Mouse (Mus musculus) neural tube, embryonic 14.5 days (tissue): ENCODE measurements around the gene Ccdc88c. TPM values are rescaled to one million over a fixed set of nuclear protein-coding genes. Genes with fewer than 3 reads are reported as not detected.

Source experiments
- ATAC-seq: fragments of 200-750 bp; cut with Nextera tagmentation; 2 replicates; pipeline ENCODE4 v1.8.0; 2017; ENCODE audit warnings: low read depth, mild to moderate bottlenecking, moderate TSS enrichment, moderate library complexity
- H3K27ac ChIP-seq: fragments of 300-500 bp; sonication (generic); 2 replicates; pipeline ENCODE4 v1.5.1; 2014; ENCODE audit warnings: low read depth, mild to moderate bottlenecking, control low read depth, low read length, moderate library complexity, mixed read lengths
- H3K27me3 ChIP-seq: fragments of 300-500 bp; sonication (generic); 2 replicates; pipeline ENCODE4 v1.6.1; 2014; ENCODE audit warnings: low read length; ENCODE audit not compliant: control insufficient read depth, insufficient read depth
- H3K36me3 ChIP-seq: fragments of 300-500 bp; sonication (generic); 2 replicates; pipeline ENCODE4 v1.6.1; 2014; ENCODE audit warnings: low read length, mixed read lengths; ENCODE audit not compliant: control insufficient read depth, insufficient read depth
- H3K4me1 ChIP-seq: fragments of 300-500 bp; sonication (generic); 2 replicates; pipeline ENCODE4 v1.6.1; 2014; ENCODE audit warnings: low read length; ENCODE audit not compliant: control insufficient read depth, insufficient read depth
- H3K4me2 ChIP-seq: fragments of 300-500 bp; sonication (generic); 2 replicates; pipeline ENCODE4 v1.6.1; 2014; ENCODE audit warnings: mild to moderate bottlenecking, low read depth, low read length, control low read depth
- H3K4me3 ChIP-seq: fragments of 300-500 bp; sonication (generic); 2 replicates; pipeline ENCODE4 v1.5.1; 2014; ENCODE audit warnings: low read depth, low read length, control low read depth, mixed read lengths
- H3K9ac ChIP-seq: fragments of 300-500 bp; sonication (generic); replicated peaks from 2 replicates; pipeline ENCODE4 v1.6.1; 2014; ENCODE audit warnings: low read depth, mild to moderate bottlenecking, control low read depth, low read length, mixed read lengths
- H3K9me3 ChIP-seq: fragments of 300-500 bp; sonication (generic); 2 replicates; pipeline ENCODE4 v1.6.1; 2016; ENCODE audit warnings: low read length; ENCODE audit not compliant: control insufficient read depth
- WGBS: fragments of 180-500 bp; shearing (Covaris S2); extraction: QIAGEN DNeasy Blood & Tissue Kit; methylation state at CpG from one replicate; pipeline ENCODE4 v1.1.7; 2014; 5-methylcytosine and 5-hydroxymethylcytosine counted together
- polyA plus RNA-seq: library from polyadenylated mRNA; unstranded; fragments of >200 nt; fragmentation: Nextera tagmentation; extraction: Ambion mirVana; gene quantifications from 2 replicates; pipeline ENCODE4 v1.2.1, GENCODE M21; 2014

Gene Ccdc88c
- polyA plus RNA-seq, 1 experiment from 2014 or later, result 13.6 TPM

GRCm38 (mm10) chr12:100925644-100926619 lies 102.9 kb downstream of the Ccdc88c start:
- peak; percentile 64 for ATAC-seq
- Histone ChIP-seq H3K4me1 (no peaks in the 10 kb centered on the region), H3K36me3 (peaks cover 26% of the 10 kb centered on the region)

DNA sequence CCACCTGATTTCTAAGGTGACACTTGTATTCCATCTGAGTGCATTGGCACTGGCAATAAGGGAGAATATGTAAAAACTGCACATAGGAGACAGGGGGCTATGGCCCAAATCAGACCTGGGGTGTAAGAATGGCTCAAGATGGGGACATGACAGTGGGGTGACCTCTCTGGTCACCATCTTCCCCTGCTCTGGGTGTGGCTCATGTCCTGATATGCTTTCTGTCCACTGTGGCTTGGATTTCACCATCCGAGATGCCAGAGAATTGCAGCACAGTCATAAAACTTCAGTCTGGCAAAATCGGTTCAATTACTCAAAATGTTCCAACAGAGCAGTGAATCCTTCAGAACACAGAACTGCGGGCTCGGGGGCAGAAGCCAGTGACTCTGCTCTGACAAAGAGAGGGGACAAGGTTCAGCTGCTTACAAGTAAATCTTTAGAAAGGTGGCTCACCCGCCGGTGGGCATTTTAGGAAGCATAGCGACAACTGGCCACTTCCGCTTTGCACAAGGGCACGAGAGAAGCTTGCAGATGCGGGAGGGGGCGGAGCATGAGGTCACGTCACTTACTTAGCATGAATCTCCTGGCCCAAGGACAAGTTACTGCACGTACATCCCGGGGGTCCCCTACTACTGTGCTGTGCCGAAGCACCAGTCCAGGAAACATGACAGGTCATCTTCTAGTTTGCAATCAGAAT lies 104.1 kb downstream of the Ccdc88c start:
- peaks cover 24% of the 10 kb centered on the region for H3K36me3 ChIP-seq
- H3K27ac ChIP-seq, result no peak overlapping the region
- no peak overlapping the region for H3K4me3 ChIP-seq
- H3K9ac ChIP-seq, result no peak overlapping the region
- H3K9me3 ChIP-seq, result no peaks in the 10 kb centered on the region
- no peak for ATAC-seq
- H3K4me1 ChIP-seq, result no peaks in the 10 kb centered on the region
- no peak overlapping the region for H3K4me2 ChIP-seq
- WGBS, result 83% methylated on average over 15 of the region's 15 CpGs
- H3K27me3 ChIP-seq, result no peaks in the 10 kb centered on the region

More at GRCm38 (mm10) chr12:100925644-100926619, 102.9 kb downstream of the Ccdc88c start:
- no peaks in the 10 kb centered on the region for H3K27me3 ChIP-seq
- H3K4me3 ChIP-seq, result no peak overlapping the region
- WGBS, result 57% methylated on average over 14 of the region's 14 CpGs
- no peak overlapping the region for H3K4me2 ChIP-seq
- H3K9me3 ChIP-seq, result no peaks in the 10 kb centered on the region
- no peak overlapping the region for H3K27ac ChIP-seq
- H3K9ac ChIP-seq, result no peak overlapping the region

- peaks cover 11% of the 10 kb centered on the region; the same call in 1 of the 2 replicates for H3K36me3 ChIP-seq
- H3K27ac ChIP-seq, result no peak overlapping the region
- H3K27me3 ChIP-seq, result no peaks in the 10 kb centered on the region; the same call in 1 of the 2 replicates
- no peaks in the 10 kb centered on the region for H3K9me3 ChIP-seq
- 81% methylated on average over 12 of the region's 12 CpGs for WGBS
- no peak overlapping the region for H3K4me2 ChIP-seq
- H3K4me1 ChIP-seq, result no peaks in the 10 kb centered on the region
- H3K4me3 ChIP-seq, result no peak overlapping the region
- no peak overlapping the region for H3K9ac ChIP-seq
- no peak for ATAC-seq
These were observed 118.1 kb downstream of the Ccdc88c start for GRCm38 (mm10) chr12:100910731-100911130.

DNA sequence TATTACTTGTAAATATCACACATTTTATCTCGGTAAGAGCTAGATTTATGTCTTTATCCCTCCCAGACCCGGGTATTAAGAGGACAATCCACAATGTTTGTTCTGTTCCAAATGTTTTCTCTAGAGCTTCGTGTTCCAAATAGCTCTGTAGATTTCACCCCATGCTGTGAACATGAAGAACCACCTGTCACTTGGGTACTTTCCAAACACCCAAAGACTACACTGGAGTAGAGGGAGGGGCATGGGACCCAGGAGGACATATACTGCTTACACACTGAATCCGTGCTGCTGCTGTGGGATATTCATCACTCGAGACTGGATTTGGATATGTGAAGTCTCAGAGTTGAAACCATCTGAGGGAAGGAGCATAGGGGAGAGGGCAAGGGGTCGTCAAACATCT lies 119.1 kb downstream of the Ccdc88c start:
- Histone ChIP-seq H3K27me3 (no peaks in the 10 kb centered on the region; the same call in 1 of the 2 replicates), H3K4me3 (no peak overlapping the region), H3K4me1 (no peaks in the 10 kb centered on the region), H3K27ac (no peak overlapping the region), H3K4me2 (no peak overlapping the region), H3K9ac (no peak overlapping the region), H3K9me3 (no peaks in the 10 kb centered on the region), H3K36me3 (peaks cover 8% of the 10 kb centered on the region; the same call in 1 of the 2 replicates)
- ATAC-seq, result no peak
- WGBS, result 53% methylated on average over 6 of the region's 6 CpGs

GRCm38 (mm10) chr12:100908298-100909034 lies 120.4 kb downstream of the Ccdc88c start:
- Histone ChIP-seq H3K4me3 (peak overlapping the region; percentile 37), H3K9me3 (no peaks in the 10 kb centered on the region), H3K4me2 (peak overlapping the region; percentile 86), H3K36me3 (peaks cover 4% of the 10 kb centered on the region; the same call in 1 of the 2 replicates), H3K9ac (peak overlapping the region; percentile 63), H3K27ac (no peak overlapping the region), H3K4me1 (no peaks in the 10 kb centered on the region), H3K27me3 (no peaks in the 10 kb centered on the region; the same call in 1 of the 2 replicates)
- peak; percentile 19; the same call in 1 of the 2 replicates for ATAC-seq
- WGBS, result 21% methylated on average over 10 of the region's 10 CpGs

DNA sequence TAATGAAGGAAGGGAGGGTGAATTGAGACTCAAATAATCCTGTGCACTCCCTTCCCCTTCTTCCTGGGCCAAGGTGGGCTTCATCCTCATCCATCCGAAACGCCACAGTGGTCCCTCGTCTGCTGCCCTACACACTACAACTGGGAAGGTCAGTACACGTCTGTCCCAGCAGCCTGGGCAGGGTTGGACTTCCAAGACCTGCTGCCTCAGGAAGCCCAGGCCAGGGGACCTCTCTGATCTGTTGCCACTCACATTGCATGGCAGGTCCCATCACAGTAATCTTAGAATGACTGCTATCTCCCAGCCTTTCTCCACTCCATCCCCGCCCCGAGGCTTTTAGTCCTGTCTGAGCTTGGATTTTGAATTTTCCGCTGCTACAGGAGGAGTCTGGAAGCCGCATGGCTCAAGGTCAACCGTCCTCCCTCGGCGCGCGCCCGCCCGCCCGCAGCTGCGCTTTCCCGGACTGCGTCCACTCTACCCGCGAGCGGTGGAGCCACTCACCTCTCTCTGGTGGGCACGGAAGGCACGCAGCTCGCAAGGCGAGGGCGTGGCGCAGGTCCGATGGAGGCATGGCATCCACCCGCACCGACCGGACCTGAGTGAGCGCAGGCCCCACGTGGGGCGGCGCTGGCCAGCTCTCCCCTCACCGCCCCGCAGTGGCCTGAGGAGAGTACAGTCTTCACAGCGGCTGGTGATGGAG lies 121.1 kb downstream of the Ccdc88c start, which contains the start of gene Gpr68:
Gene Gpr68 (minus strand): TSS at position 601 of the 700 bp plus-strand sequence.
- Histone ChIP-seq H3K9ac (peak within 1 kb of the TSS; percentile 63), H3K4me3 (peak within 1 kb of the TSS; percentile 37), H3K4me1 (no peaks in the 10 kb centered on the region), H3K4me2 (peak within 1 kb of the TSS; percentile 86), H3K27ac (no peak within 1 kb of the TSS), H3K27me3 (no peaks in the 10 kb centered on the region; the same call in 1 of the 2 replicates), H3K36me3 (no peaks in the 10 kb centered on the region), H3K9me3 (no peaks in the 10 kb centered on the region)
- ATAC-seq, result peak; percentile 77
- WGBS, result 5% methylated on average over 39 of the region's 39 CpGs

GRCm38 (mm10) chr12:100906861-100907260 lies 122.0 kb downstream of the Ccdc88c start:
- no peak overlapping the region for H3K4me3 ChIP-seq
- no peaks in the 10 kb centered on the region for H3K4me1 ChIP-seq
- no peaks in the 10 kb centered on the region for H3K9me3 ChIP-seq
- H3K27ac ChIP-seq, result no peak overlapping the region
- no peak overlapping the region for H3K9ac ChIP-seq
- no peaks in the 10 kb centered on the region; the same call in 1 of the 2 replicates for H3K27me3 ChIP-seq
- no peaks in the 10 kb centered on the region for H3K36me3 ChIP-seq
- H3K4me2 ChIP-seq, result 0 out of 2 replicates have a peak overlapping the region, but pooled peaks have one; percentile 86
- WGBS, result 85% methylated on average over 5 of the region's 5 CpGs
- no peak for ATAC-seq

DNA sequence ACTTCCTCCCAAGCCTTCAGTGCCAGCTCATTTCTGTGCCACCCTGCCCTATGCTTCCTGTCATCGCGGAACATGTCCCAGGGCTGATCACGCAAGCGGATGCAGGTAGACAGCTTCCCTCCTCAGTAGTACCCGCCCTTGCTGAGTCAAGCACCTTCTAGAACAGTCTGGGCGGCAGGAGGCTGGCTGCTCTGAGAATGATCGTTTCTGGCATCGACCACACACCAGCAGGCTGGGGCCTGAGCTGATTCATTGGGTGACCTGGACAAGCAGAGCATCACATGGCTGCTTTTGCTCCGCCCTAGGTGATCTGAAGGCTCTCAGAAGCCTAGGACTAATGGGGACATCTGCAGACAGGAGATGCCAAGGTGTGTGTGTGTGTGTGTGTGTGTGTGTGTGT lies 125.1 kb downstream of the Ccdc88c start:
- Histone ChIP-seq H3K27me3 (peaks cover 11% of the 10 kb centered on the region), H3K9ac (no peak overlapping the region), H3K9me3 (no peaks in the 10 kb centered on the region), H3K36me3 (no peaks in the 10 kb centered on the region), H3K4me2 (no peak overlapping the region), H3K27ac (no peak overlapping the region), H3K4me1 (peaks cover 3% of the 10 kb centered on the region; the same call in 1 of the 2 replicates), H3K4me3 (no peak overlapping the region)
- no peak for ATAC-seq
- WGBS, result 88% methylated on average over 9 of the region's 9 CpGs
